Mouse (Mus musculus) left cerebral cortex, postnatal 14 days (tissue): Measurements from ENCODE around the gene Nle1. TPM values are rescaled to one million over a fixed set of nuclear protein-coding genes. Genes with fewer than 3 reads are reported as not detected.

Source experiments
- DNase-seq, 2 experiments: peaks; one replicate each; pipeline ENCODE4 v3.0.0; 2021 to 2022; ENCODE audit warnings: low spot score in 2 of 2, mixed read lengths in 1 of 2
- intact Hi-C: fragments of 180-260 bp; cut with DNase I; formaldehyde crosslinking; loops from one replicate; pipeline ENCODE4 v1.15.1; 2025
- total RNA-seq, 2 experiments: library from RNA; stranded (reverse); gene quantifications; 2 replicates each; pipeline ENCODE4 v1.2.3; 2021

Nle1 gene
- total RNA-seq, 2 experiments from 2014 or later = 31.2 to 35.6 TPM

DNA sequence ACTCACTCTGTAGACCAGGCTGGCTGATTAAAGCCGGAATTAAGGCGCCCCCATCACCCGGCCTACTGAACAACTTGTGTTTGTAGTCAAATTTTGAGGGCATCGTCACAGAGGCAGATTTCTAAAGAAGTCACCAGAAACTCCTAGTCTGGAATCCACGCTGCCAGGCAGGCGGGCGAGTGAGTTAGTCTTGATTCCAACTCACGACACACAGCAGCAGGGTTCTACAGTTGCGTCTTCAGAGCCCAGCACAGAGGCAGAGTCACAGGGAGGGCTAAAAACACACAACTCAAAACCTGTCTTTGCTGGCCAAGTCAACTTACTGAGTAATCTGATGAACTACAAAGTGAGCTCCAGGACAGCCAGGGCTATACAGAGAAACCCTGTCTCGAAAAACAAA lies 55.7 kb downstream of the Nle1 start:
- intact Hi-C loops = no loop called here
- DNase-seq = no peak

DNA sequence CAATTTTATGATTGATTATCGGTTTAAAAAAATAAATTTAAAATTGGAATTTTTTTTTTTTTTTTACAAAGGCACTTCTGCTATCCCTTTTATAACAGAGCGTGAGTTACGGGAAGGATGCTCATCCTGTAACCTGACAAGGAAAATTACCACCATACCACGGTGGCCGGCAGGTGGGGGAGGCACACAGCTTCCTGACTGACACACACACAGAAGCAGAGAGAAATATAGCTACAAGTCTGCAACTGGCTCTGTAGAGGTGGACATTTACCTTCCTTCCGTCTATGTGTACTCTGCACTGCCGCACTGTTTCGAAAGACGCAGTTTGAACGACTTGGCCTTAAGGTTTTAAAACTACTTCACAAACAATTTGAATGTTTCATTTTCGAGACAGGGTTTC lies 56.1 kb downstream of the Nle1 start:
- intact Hi-C loops = no loop called here

More for the DNA sequence above, 56.1 kb downstream of the Nle1 start:
- DNase-seq = no peak

Other genes starting within 250 kb of the Nle1 start
- gene Cct6b, start 144.1 kb downstream of the Nle1 start, total RNA-seq = under 1 TPM in 1 of 2 experiments, not detected in 1; 0.17 TPM
- gene Zfp830, start 144.1 kb downstream of the Nle1 start, total RNA-seq = 10 to 100 TPM; 15.4 to 16.1 TPM
- gene Lig3, start 127.3 kb downstream of the Nle1 start, total RNA-seq = 10 to 100 TPM; 27.3 to 30.2 TPM
- 1 to 10 TPM; 5.1 to 6.4 TPM for gene Rffl, start 37.2 kb downstream of the Nle1 start, total RNA-seq
- 10 to 100 TPM; 11.9 to 14.5 TPM for gene Rad51d, start 17.8 kb downstream of the Nle1 start, total RNA-seq
- gene Fndc8, start 16.3 kb downstream of the Nle1 start, total RNA-seq = not detected
- gene Unc45b, start 2.1 kb upstream of the Nle1 start, total RNA-seq = 1 to 10 TPM; 2.9 to 4.3 TPM
- gene Slfn5, start 42.9 kb upstream of the Nle1 start, total RNA-seq = 1 to 10 TPM; 4.0 to 5.0 TPM
- under 1 TPM; 0.42 to 0.63 TPM for gene Slfn9, start 83.4 kb upstream of the Nle1 start, total RNA-seq
- gene Slfn8, start 112.4 kb upstream of the Nle1 start, total RNA-seq = under 1 TPM; 0.36 to 0.62 TPM
- 1 to 10 TPM in 1 of 2 experiments, under 1 TPM in 1; 0.78 to 1.3 TPM for gene Slfn2, start 156.7 kb upstream of the Nle1 start, total RNA-seq
- not detected for gene Slfn1, start 208.4 kb upstream of the Nle1 start, total RNA-seq